Mouse (Mus musculus) thymus, postnatal 14 days (tissue): ENCODE results near the gene Slit1.

Experiments
- DNase-seq: peaks from one replicate; pipeline ENCODE4 v3.0.0; 2021

The Slit1 gene

GRCm38 (mm10) chr19:41587431-41588222, 155.8 kb downstream of the Slit1 start:
- no peak for DNase-seq

- no peak for DNase-seq
Observed at GRCm38 (mm10) chr19:41586752-41587151, 156.7 kb downstream of the Slit1 start.

- DNase-seq = no peak
Observed at GRCm38 (mm10) chr19:41582918-41583514, 160.4 kb downstream of the Slit1 start.

- no peak for DNase-seq
Observed at GRCm38 (mm10) chr19:41581706-41582420, 161.6 kb downstream of the Slit1 start, which contains the start of gene Gm340. TSS of gene Gm340 (plus strand) at chr19:41582370.

- DNase-seq = no peak
Observed at GRCm38 (mm10) chr19:41579311-41579920, 164.0 kb downstream of the Slit1 start.

- DNase-seq = no peak
Observed at GRCm38 (mm10) chr19:41577576-41577975, 165.9 kb downstream of the Slit1 start.

GRCm38 (mm10) chr19:41573700-41574099, 169.8 kb downstream of the Slit1 start:
- no peak for DNase-seq

- no peak for DNase-seq
Observed at GRCm38 (mm10) chr19:41568791-41569190, 174.7 kb downstream of the Slit1 start.

GRCm38 (mm10) chr19:41560856-41561255, 182.6 kb downstream of the Slit1 start:
- no peak for DNase-seq

GRCm38 (mm10) chr19:41558891-41559486, 184.5 kb downstream of the Slit1 start:
- DNase-seq = no peak

- DNase-seq = no peak
Observed at GRCm38 (mm10) chr19:41557491-41557890, 186.0 kb downstream of the Slit1 start.

GRCm38 (mm10) chr19:41556981-41557380, 186.5 kb downstream of the Slit1 start:
- no peak for DNase-seq
